Mouse (Mus musculus): ENCODE data around the gene Pitpnb.

Gene Pitpnb

DNA sequence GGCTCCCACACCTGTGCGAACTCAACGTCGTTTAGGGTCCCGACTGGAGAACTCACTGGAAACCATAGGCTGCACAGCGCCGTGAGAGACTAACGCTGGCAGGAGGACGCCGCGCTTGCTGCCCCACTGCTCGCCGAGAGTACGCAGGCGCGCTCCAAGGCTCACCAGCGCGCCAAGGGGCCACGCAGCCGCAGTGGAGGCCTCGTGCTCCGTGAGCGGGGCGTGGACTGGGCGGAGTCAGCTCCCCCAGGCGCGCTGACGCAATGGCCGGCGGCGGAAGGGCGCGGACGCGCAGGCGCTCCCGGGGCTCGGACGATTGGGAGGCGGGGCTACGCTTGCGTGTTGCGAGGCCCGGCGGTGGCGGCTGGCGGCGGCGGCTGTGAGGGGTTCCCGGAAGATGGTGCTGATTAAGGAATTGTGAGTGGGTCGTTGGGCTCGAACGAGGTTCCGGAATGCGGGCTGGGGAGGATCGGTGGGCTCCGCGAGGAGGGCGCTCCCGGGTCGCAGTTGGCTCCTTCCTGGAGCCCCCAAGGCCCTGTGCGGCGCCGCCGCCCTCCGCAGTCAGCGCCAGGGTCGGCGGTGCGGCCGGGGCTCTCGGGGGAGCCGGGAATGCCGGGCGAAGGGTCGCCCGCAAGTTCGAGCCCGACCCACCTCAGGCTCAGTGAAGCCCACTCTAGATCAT lies at the start of gene Pitpnb:
TSS of gene Pitpnb (plus strand) at position 347 of the 682 bp plus-strand sequence.
- DNase-seq (ENCODE audit: low spot score in 2 of 2) = peak; percentile 97 to 98

DNA sequence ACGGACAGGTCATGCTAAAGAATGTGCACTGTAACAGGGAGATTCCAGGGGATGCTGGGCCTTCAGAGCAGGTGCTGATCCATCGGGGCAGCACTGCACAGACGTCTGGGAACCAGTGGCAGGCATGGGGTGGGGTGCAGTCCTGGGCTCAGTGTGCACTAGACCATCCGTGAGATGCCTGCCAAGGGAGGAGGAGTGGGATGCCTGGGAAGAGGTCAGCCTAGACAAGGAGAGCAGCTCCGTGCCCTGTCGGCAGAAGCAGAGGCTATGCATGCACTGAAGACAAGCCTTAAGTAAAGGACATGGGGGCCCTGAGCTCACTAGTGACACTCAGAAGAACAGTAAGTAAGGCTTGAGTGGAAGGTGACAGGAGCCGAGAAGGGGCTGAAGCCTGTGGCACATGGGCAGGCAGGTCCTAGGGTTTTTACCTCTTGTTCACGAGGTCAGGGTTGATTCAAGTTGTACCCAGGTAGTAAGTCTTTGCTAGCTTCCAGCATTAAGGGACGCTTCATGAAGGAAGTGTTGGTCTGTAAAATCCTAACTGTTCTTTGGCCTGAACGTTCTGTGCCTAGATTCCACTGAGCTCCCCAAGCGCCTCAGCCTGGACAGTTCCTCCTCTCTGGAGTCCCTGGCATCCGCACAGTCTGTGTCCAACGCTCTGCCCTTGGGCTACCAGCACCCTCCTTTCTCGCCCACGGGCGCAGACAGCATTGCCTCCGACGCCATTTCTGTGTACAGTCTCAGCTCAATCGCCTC lies 46.0 kb upstream of the Pitpnb start:
- DNase-seq (ENCODE audit: low spot score in 2 of 2) = no peak

DNA sequence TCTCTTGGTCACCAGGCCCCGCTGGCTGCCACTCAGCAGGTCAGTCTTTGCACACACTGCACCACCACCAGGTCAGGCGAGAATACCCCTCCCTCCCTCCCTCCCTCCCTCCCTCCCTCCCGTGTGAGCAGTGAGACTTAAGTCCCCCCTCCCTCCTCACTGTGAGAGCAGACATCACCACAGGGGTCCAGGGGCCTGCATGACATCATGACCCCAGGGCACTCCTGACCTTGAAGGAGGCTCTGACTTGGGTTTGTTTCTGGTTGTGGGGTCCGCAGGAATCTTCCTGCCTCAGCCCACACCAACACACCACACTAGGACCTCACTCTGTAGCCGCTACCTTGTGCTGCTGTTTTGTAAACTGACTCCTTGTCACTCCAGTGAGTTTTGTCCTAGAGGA lies 43.0 kb upstream of the Pitpnb start:
- DNase-seq (ENCODE audit: low spot score in 2 of 2) = no peak

DNA sequence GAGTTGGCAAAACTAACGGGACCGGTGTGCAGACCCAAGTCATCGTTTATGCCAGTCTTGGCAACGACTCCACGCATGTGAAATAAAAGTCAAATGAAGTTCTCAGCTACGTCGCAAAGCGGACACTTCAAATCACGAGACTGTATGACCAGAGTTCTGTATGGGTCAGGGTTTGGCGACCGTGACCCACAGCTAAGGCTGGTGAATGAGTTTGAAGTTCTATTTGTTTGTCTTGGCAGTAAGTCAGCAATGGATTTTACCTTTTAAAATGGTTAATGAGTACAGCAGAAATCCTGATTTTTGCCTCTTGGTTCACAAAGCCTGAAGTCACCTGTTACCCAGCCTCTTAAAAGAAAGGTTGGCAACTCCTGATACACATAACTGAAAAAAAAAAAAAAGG lies 42.1 kb upstream of the Pitpnb start:
- DNase-seq (ENCODE audit: low spot score in 2 of 2) = no peak

DNA sequence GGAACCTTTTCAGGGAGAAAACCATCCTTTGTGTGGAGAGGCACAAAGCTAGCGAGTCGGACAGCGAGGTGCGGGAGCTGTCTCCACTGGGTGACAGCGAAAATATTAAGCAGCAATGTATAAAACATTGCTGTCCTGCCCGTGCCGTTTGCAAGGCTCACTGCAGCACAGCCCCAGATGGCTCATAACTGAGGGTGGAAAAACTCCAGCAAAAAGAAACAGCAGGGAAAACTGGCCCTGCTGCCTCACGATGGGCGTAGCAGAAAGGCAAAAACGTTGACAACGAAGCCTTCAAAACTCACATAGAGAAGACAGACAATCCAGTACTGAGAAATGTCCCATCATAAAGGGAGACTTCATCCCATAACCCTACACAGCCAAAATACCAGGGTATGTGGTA lies 40.5 kb upstream of the Pitpnb start:
- DNase-seq (ENCODE audit: low spot score in 2 of 2) = peak in 1 of 2 experiments; percentile 50

DNA sequence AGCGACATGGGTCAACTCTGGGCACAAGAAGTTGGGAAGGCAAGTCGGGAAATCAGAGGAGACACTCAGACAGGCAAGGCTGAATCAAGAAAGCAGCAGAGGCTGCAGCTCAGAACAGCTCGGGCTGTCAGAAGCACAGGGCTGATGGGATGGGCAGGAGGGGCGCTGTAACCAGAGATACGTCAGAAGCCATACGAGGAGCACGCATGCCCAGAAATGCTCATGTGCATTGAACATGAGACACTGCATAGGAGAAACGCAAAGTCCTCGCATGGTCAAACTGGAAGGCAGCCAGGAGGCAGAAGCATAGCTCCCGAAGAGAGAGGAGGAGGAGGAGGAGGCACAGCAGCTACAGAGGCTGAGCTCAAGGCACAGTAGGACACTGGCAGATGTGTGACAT lies 38.9 kb upstream of the Pitpnb start:
- DNase-seq (ENCODE audit: low spot score in 2 of 2) = peak; percentile 71 to 79

DNA sequence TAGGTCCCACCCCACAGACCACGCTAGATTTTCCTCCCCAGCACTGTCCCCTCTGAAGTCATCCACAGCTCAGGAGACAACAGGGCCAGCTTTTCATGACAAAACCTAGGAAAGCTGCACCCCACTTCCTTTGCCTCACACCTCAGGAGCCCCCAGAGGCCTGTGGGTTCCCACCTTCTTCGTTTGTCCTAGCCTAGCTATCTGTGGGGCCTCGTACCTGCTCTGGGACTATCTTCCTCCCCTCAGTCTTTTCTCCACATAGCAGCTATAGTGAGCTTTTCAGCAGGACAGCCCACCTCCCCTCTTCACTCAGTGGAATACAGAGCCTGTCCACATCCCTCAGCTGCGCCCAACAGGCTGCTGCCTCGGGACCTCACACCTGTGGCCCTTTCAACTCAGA lies 32.8 kb upstream of the Pitpnb start:
- no peak for DNase-seq (ENCODE audit: low spot score in 2 of 2)

DNA sequence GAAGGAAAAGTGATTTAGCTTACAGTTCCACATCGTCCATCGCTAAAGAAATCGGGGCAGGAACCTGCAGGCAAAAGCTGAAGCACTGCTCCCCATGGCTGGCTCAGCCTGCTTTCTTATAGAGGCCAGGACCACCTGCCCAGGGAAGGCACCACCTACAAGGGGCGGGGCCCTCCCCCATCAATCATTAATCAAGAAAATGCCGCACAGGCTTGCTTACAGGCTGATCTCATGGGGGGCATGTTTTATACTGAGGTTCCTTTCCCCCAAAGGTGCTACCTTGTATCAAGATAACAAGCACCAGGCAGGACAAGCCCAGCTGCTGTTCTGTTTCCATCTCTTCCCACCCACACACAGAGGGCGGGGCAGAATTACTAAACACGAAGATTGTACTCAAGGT lies 31.9 kb upstream of the Pitpnb start:
- DNase-seq (ENCODE audit: low spot score in 2 of 2) = no peak

DNA sequence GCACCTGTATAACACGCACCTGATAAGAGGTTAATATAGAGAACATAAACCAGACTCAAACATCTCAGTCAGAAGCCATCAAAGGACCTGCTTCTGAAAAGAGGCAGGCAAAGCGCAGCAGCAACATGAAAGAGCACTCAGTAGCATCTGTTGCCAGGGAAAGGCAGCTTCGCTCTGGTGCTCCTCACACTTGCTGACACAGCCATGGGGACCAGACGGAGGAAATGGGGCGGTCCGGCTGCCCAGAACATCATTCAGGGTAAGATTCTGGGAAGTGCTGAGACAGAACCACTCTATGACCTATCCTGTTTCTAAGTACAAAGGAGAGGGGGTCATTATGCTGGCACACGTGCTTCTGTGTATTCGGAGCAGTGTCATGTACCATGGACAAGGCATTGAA lies 29.8 kb upstream of the Pitpnb start:
- no peak for DNase-seq (ENCODE audit: low spot score in 2 of 2)

DNA sequence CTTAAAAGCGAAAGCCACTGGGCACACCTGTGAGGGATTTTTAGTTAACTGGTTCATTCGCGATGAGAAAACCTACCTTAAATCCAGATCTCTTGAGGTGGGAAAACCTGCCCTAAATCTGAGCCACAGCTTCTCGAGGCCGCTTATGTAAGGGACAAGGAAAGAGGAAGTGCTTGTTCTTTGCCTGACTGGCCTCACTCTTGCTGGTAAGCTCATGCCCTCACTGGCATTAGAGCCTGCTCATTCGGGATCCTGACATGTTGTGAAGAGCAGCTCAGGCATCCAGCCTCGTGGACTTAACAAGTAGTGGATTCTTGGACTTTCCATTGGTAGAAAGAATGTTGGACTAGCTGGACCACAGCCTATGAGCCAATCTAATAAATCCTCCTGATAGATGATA lies 28.8 kb upstream of the Pitpnb start:
- no peak for DNase-seq (ENCODE audit: low spot score in 2 of 2)

DNA sequence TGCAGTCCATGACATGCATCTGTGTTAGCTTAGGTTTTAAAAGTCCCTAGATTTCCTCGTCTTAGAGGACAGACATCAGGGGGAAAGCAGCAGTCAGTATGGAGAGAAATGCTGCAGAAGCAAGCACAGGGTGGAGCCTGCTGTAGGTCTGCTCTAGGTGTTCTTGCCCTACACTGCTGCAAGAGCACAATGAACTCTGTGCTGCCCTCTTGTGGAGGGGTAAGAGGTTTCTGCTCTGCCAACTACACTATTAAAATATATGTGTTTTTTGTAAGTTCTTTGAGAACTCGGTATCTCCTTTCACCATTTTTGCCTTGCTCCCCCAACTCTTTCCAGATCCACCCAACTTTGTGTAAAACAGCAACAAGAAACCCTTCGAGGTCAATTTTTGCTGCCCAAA lies 25.8 kb upstream of the Pitpnb start:
- DNase-seq (ENCODE audit: low spot score in 2 of 2) = no peak

DNA sequence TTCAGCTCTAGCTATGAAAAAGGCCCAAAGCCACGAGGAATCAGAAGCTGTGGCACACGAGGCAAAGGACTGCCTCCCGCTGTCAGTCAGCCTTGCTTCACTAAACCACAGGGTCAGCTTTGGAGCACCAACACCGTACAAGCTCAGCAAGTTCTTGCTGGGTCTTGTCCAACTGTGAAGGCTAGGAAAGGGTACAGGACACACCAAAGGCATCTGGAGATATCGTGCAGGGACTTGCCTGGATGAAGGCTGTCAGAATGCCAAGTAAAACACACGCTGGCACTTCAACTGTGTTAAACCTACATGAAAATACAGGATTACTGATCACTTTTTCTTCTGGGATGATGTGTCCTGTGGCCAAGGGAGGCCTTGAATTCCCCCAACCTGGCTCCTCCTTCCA lies 20.4 kb upstream of the Pitpnb start:
- no peak for DNase-seq (ENCODE audit: low spot score in 2 of 2)

DNA sequence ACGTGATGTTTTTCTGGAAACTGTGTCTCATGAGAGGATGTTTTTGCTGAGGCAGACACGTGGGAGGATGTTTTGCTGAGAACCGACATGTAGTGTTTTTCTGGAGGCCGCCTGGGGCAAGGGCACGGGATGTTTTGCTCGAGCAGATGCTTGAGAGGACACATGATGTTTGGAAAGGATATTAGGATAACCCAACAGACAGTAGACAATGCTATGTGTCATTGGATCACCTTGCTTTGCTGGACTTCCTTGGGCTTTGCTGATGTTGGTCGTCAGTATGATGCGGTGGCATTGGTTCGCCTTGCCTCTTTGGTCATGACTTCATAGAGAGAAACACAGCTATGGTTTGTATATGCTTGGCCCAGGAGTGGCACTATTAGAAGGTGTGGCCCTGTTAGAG lies 16.7 kb upstream of the Pitpnb start:
- no peak for DNase-seq (ENCODE audit: low spot score in 2 of 2)

DNA sequence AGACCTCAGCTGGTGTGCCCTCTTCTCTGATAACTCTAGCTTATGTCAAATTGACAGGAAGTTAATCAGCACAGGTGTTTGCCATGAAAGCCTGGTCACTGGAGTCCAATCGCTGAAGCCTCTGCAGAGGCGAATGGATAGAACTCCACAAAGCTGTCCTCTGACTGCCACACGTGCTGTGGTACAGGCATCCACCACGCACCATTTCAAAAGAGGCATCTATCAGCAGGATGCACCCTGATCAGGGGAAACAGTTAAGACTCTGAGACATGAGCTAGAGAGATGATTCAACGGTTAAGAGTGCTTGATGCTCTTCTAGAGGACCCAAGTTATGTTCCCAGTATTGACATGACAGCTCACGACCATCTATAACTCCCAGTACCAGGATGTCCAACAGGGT lies 15.5 kb upstream of the Pitpnb start:
- DNase-seq (ENCODE audit: low spot score in 2 of 2) = no peak

DNA sequence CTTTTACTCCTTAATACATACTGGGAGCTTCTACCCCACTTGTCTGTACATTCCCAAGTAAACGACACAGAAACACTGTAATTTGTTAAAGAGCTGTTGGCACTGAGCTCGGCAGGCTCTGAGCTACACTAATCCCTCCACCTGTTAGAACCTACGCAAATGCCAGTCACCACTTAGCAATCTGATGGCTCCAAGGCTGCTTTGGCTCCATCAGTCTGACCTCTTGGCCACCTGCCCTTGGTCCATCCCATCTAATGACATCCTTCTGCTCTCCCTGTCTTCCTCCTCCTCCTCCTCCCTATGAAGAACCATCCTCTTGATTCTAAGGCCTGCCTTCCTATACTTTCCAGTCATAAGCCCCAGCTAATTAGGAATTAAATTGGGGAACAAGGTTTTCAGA lies 13.0 kb upstream of the Pitpnb start:
- DNase-seq (ENCODE audit: low spot score in 2 of 2) = no peak

DNA sequence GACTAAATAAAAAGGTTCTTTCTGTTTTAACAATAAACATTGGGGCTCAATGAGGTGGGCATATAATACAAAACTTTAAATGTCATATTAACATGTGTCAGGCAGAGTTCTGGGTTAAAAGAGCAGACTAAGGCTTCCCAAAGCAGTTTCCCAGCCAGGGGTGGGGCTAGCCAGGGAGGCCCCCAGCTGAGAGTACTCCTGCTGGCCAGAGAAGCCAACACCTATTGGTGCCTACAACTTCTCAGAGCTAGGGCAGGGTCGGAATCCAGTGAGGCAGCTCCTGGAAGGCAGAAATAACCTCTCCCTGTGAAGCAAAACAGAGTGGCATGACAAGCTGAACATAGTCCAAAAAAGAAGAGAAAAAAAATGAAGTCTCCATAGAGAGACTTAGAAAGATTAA lies 11.6 kb upstream of the Pitpnb start:
- DNase-seq (ENCODE audit: low spot score in 2 of 2) = no peak

DNA sequence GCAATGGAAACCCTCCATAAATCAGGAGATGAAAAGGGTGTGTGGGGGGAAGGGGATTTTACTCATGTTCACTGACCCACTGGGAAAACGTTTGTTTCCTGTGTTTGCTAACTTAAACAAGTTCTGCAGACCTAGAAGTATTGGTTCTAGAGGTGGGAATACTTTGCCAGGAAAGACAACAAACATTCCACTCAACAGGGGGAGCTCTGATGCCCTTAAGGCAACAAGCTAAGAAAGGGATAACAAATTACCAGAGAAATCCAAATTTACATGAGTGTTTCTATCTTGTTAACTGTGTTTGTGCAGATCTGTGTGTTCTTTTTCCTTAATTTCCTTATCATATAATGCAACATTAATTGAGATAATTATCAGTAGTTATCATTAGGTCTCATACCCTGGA lies 4.8 kb upstream of the Pitpnb start:
- no peak for DNase-seq (ENCODE audit: low spot score in 2 of 2)

DNA sequence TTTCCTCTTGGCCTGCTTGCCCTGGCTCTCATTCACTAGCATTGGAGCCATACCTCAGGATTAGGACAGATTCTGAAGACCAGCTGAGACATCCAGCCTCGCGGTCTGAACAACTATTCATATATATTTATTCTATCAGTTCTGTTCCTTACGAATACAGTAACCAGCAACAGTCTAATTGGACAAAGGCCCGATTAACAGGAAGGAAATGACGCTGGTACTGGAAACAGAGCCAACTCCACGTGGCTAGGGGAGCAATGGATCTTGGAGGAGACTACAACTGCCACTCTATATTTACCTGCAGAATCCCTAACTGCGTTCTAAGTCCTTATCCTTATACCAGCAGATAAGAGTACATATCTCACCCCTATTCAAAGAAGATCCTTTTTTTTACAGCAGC lies 3.1 kb upstream of the Pitpnb start:
- DNase-seq (ENCODE audit: low spot score in 2 of 2) = no peak

DNA sequence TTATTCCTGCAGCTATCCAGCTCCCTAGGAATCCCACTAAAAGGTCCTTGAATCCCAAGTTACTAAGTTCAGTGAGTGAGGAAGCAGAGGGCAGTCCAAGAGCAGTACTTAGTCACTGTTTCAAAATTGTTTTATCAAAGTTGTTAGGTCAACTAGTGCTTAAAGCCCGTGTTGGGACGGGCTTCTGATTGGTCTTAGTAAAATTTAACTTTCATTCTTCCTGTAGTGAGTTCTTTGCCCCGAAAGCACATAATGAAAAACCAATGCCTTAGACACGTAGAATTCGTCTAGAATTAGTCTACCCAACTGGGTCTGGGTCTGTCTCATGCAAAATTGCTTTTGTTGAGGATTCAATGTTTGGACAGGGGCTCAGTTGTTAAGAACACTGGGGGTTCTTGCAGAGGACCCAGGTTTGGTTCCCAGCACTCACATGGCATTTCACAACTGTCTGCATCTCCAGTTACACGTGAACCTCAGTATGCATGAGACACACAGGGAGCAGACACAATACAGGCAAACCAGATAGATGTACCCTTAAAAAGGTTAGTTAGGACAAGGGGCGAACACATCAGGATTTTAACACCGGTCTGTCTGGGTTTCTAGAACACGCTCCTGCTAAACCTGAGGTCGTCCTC lies 664 bp upstream of the Pitpnb start:
- no peak for DNase-seq (ENCODE audit: low spot score in 2 of 2)

DNA sequence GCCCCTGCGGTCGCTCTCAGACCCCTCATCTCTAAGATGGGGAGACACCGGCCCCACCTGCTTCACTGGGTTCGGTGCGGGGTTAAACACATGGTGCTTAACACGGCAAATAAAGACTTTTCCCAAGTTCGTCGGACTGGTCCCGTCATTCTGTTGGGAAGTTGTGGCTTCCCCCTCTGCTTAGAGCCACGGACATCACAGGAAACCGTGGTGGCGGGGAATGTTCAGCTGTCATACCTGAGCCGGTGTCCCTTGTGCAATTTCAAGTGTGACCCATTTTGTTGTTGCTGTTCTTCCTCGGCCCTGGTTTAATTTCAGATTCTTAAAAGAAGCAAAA lies 504 bp downstream of the Pitpnb start:
- no peak for DNase-seq (ENCODE audit: low spot score in 2 of 2)

DNA sequence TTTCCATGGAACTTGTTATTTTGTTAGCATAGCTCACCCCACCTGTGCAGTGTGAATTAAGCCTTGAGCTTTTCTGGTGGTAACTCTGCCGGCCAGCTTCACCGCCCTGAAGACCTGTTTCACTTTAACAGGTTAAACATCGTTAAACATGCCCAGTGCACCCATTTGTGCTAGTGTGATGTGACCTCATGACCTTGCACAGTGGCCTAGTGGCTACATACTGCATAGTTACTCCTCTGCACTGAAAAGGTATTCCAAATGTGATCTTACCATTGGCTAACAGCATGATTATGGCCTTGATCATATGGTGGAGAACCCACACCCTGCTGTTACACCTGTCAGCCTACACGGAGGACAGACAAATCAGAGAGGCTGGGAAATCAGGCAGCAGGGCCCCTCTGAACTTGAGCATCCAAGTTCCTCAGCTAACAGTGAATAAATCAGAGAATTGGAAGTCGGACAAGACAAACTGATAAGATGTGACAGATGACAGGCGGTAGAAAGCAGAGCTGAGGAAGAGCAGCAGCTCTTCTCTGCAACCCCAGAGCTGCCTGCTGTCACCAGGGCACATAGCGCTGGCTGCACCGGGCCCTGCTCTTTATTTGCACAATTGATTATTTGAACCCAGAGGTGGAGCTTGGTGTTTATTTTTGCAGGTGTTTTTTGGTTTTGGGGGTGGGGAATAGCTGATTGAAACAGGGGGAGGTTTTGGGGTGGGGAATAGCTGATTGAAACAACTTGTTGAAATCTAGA lies 5.6 kb downstream of the Pitpnb start:
- no peak for DNase-seq (ENCODE audit: low spot score in 2 of 2)

DNA sequence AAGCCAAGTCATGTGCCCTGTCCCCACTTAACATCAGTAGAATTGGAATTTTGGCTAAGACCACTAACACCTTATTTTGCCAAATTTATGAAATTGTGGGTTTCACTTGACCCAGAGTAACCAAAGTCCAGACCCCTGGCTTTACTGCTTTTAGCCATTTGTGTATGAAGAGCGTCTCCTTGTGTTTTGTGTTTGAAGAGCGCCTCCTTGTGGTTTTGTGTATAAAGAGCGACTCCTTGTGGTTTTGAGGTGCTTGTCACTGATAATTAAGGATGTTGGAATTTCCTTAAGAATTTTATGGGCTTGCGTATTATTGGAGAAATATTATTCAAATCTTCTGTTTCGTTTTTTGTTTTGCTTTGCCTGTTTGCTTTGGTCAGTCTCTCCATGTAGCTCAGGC lies 11.0 kb downstream of the Pitpnb start:
- DNase-seq (ENCODE audit: low spot score in 2 of 2) = peak in 1 of 2 experiments; percentile 13
